Mouse (Mus musculus) Patski (cell line): ENCODE results near the gene Raly. TPM values are rescaled to one million over a fixed set of nuclear protein-coding genes. Genes with fewer than 3 reads are reported as not detected.
A peak's percentile ranks its signal among the peaks of the same experiment; 100 is the strongest.

Experiments used
- ATAC-seq: fragments of 100-300 bp; one replicate; pipeline ENCODE4 v1.8.0; 2021
- CTCF ChIA-PET: fragments of 350-600 bp; sonication (Branson Sonifier 250); formaldehyde crosslinking; loops from one replicate; lab custom pipeline; 2022; ENCODE audit warnings: inconsistent platforms; lab: Charles Lee
- POLR2A ChIA-PET: fragments of 350-600 bp; sonication (Branson Sonifier 250); formaldehyde crosslinking; loops from one replicate; lab custom pipeline; 2022; ENCODE audit warnings: antibody characterized with exemption, inconsistent platforms; lab: Charles Lee
- DNase-seq: peaks from one replicate; pipeline ENCODE4 v3.0.0-alpha.2; 2011; ENCODE audit warnings: low read depth, low spot score
- H3K27me3 ChIP-seq: fragments of 371-371 bp; one replicate; pipeline ENCODE4 v1.5.1; 2021
- CTCF ChIP-seq: fragments of 100-300 bp; IDR thresholded peaks from one replicate; pipeline ENCODE4 v1.5.1; 2021
- in situ Hi-C: fragments of 300-500 bp; cut with MboI; formaldehyde crosslinking; loops from 3 replicates; pipeline ENCODE4 v1.11.1; 2018; ENCODE audit warnings: low pct_unique_long_range_greater_than_20kb, mixed read lengths
- polyA plus RNA-seq: library from polyadenylated mRNA; unstranded; gene quantifications from one replicate; pipeline ENCODE4 v1.2.3, GENCODE M21; 2021

Raly gene
- polyA plus RNA-seq, 1 experiment from 2014 or later, result 237 TPM

DNA sequence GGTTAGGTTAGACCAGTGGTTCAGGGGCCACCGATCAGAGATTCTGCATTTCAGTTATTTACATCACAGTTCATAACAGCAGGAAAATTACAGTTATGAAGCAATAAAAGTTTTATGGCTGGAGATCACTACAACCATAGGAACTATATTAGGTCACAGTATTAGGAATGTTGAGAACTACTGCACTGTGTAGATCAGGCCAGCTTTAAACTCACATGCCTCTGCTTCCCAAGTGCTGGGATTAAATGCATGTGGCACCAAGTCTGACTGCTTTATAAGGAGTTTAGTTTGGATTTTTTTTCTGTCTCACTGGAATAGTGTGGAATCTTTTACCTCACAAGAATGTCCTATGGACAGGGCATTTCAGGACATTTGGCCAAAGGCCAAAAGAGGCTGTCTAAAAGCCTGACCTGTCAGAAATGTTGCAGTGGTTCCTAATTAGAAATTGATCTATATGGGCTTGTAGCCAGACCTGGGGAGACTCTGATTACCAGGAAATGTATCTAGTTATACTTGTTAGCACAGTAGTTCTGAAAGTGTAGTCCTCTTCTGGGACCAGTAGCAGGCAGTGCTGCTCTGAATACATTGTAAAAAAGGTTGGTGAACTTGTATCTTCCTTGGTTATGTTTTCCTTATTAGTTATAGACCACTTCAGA lies 18.3 kb downstream of the Raly start:
- DNase-seq (no peak), ATAC-seq (no peak)
- no peaks in the 10 kb centered on the region for H3K27me3 ChIP-seq
- CTCF ChIA-PET, result interaction anchor here (0.8 kb wide), 1 partner anchor 12 kb away, joined by 3 read pairs; no protein-coding TSS in a partner anchor
- in situ Hi-C loops, result no loop called here
- POLR2A ChIA-PET, result no interaction called here
- TF ChIP-seq CTCF, result peak; percentile 22

DNA sequence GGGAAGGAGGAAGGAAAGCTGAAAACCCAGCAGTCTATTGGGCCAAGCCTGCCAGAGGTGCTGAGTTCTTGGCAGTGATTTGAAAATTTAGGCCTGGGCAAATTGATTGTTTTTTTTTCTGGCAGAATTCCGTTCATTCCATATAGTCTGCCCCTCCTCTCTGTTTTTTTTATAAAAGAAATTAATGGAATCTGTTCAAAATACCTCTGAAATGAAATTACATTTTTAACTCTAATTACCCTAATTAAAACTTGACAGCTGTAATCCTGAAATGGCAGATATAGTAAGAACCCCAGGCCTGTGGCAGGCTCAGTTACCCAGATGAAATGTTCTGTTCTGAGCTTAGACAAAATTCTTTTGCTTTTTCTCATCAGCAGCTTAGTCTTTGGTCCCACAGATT lies 19.9 kb downstream of the Raly start:
- DNase-seq, result no peak
- CTCF ChIA-PET, result interaction anchor here (0.7 kb wide), 1 partner anchor 22 kb away, joined by 3 read pairs; no protein-coding TSS in a partner anchor
- no peak for ATAC-seq
- H3K27me3 ChIP-seq, result no peaks in the 10 kb centered on the region
- no peak for TF ChIP-seq CTCF
- POLR2A ChIA-PET, result interaction anchor here (1.0 kb wide), 1 partner anchor 12 kb away, joined by 3 read pairs; no protein-coding TSS in a partner anchor
- in situ Hi-C loops, result no loop called here

DNA sequence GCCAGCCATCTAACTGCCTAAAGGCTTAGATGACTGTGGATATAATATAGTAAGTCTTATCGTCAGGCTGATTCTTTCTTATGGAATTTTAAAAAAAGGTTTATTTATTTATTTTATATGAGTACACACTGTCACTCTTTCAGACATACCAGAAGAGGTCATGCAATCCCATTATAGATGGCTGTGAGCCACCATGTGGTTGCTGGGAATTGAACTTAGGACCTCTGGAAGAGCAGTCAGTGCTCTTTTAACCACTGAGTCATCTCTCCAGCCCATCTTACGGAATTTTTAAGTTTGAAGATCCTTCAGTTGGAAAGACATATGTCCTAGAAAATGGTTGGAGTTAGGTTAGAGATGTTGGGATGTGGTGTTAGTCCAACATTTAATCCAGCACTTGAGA lies 22.5 kb downstream of the Raly start:
- CTCF ChIA-PET, result no interaction called here
- DNase-seq (no peak), ATAC-seq (no peak)
- no peaks in the 10 kb centered on the region for H3K27me3 ChIP-seq
- in situ Hi-C loops, result no loop called here
- POLR2A ChIA-PET, result no interaction called here
- no peak for TF ChIP-seq CTCF

DNA sequence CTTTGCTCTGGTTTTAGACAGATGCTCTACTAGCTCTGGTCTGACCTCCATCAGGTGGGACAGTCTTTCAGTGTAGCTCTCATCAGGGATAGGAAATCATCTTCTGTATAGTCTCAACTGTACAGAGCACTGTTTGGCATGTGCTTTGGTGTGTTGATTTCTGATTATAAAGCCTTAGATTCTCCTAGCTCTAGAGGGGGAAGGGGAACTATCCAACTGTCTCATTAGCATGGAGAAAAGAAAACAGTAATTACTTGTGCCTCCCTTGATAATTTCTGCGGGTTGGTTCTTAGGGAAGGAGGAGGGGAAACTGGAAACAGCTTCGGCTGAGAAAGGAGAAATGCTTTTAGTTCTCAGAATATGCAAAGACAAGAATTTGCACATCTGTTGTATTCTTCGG lies 26.2 kb downstream of the Raly start:
- TF ChIP-seq CTCF, result no peak
- in situ Hi-C loops, result no loop called here
- POLR2A ChIA-PET, result no interaction called here
- CTCF ChIA-PET, result interaction anchor here (1.1 to 2.1 kb wide), 7 partner anchors 10 to 114 kb away, joined by 3 to 11 read pairs (median 4); no protein-coding TSS in a partner anchor
- H3K27me3 ChIP-seq, result no peaks in the 10 kb centered on the region
- no peak for DNase-seq
- ATAC-seq, result no peak

DNA sequence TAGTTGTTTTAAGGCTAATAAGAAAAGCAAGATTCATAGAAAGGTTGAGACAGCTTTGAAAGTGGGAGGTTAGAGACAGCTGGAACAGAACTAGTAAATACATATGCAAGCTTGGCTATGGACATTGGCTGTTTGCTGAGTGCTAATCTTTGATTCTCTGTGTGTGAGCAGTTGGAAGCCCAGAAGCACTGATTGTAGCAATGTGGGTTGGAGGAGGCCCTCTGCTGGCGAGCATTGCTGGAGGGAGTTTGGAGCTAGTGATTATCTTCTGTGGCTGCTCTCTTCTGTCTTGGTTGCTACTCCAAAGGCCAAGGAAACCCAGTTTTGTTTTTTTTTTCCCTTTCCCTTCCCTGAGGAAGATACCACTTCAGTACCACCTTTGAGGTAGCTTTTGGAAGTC lies 26.9 kb downstream of the Raly start:
- ATAC-seq (no peak), DNase-seq (no peak)
- POLR2A ChIA-PET, result no interaction called here
- TF ChIP-seq CTCF, result peak; percentile 51
- no peaks in the 10 kb centered on the region for H3K27me3 ChIP-seq
- in situ Hi-C loops, result no loop called here
- CTCF ChIA-PET, result interaction anchor here (0.7 to 2.1 kb wide), 7 partner anchors 14 to 115 kb away, joined by 3 to 11 read pairs (median 4); no protein-coding TSS in a partner anchor

DNA sequence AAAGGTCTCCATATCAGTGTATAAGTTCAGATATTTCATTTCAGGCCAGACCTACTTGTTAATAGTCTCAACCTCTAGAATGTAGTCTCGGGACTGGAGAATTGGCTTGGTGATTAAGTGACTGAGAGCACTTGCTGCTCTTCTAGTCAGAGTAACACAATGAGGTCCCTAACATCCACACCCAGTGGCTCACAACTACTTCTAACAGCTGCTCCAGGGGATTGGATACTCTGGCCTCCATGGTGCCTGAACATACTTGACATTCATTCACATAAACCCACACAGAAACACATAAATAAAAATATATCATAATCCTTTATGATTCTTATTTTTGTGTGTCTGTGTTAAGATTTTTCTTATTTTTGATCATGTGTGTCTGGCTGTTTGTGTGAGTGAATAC lies 27.7 kb downstream of the Raly start:
- CTCF ChIA-PET, result interaction anchor here (1.3 to 2.1 kb wide), 3 partner anchors 15 to 115 kb away, joined by 4 to 10 read pairs (median 4); no protein-coding TSS in a partner anchor
- no peak for TF ChIP-seq CTCF
- ATAC-seq, result no peak
- DNase-seq, result no peak
- in situ Hi-C loops, result no loop called here
- POLR2A ChIA-PET, result no interaction called here
- no peaks in the 10 kb centered on the region for H3K27me3 ChIP-seq

DNA sequence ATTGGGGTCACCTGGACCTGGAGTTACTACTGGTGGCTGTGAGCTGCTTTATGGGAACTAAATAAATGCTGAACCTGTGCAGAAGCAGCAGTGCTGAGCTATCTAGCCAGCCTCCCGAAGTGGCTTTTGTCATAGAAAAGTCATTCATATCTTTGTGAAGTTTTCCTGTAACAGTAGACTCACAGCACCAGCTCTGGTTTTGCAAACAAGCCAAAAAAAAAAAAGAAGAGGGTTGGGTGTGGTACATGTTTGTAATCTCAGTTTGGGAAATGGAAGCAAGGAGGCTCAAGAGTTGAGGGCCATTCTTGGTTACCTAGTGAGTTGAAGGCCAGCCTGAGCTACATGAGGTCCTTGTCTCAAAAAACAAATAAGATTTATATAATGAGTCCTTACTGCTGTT lies 29.4 kb downstream of the Raly start:
- no peak for TF ChIP-seq CTCF
- ChIA-PET CTCF (interaction anchor here (0.8 to 1.3 kb wide), 2 partner anchors 17 to 106 kb away, joined by 3 to 4 read pairs; no protein-coding TSS in a partner anchor), POLR2A (no interaction called here)
- no peak for DNase-seq
- ATAC-seq, result no peak
- H3K27me3 ChIP-seq, result no peaks in the 10 kb centered on the region
- in situ Hi-C loops, result no loop called here

DNA sequence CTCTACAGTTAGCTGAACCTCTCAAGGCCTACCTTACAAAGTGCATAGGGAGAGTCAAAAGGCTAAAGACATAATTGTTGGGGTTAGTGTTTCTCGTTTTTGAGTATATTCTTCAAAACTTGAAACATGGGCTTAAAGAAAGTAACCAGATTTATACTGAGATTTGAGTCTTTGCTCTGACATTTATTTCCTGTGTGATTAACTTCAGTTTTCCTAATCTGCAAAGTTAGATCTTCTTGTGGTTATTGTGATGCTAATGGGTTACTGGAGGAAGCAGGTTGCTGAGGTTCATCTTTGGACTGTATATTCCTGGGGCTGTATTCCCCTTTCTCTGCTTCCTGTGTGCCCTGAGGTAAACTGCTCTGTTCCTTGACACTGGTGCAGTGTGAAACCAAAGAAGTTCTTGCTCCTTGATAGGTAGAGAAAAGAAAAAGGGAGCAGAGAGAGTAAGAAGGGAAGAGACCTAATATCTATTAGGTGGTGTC lies 35.2 kb downstream of the Raly start:
- CTCF ChIA-PET, result interaction anchor here (1.3 to 2.2 kb wide), 2 partner anchors 9 to 11 kb away, joined by 4 to 6 read pairs; no protein-coding TSS in a partner anchor
- ATAC-seq (no peak), DNase-seq (no peak)
- POLR2A ChIA-PET, result no interaction called here
- in situ Hi-C loops, result no loop called here
- TF ChIP-seq CTCF, result no peak
- H3K27me3 ChIP-seq, result no peaks in the 10 kb centered on the region

DNA sequence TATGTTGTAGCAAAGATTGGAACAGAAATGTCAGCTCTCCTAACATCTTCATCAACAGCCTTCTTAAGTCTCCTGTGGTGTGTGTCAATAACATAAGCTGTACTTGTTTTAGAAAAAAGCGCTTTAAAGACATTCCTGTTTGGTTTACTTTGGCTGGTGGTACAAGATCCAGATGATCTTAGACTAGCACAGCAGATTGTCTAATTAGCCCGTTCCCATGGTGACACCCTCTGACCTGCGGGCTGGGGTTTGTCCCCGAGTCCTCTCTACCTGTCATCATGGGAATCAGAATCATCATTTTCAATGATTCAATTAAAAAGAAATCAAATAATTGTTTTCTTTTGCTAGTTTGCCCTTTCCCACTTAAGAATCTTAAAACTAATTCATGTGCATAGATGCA lies 36.6 kb downstream of the Raly start:
- no peaks in the 10 kb centered on the region for H3K27me3 ChIP-seq
- ChIA-PET POLR2A (interaction anchor here (0.7 kb wide), 1 partner anchor 17 kb away, joined by 3 read pairs; no protein-coding TSS in a partner anchor), CTCF (interaction anchor here (1.3 to 2.2 kb wide), 2 partner anchors 9 to 11 kb away, joined by 4 to 6 read pairs; no protein-coding TSS in a partner anchor)

DNA sequence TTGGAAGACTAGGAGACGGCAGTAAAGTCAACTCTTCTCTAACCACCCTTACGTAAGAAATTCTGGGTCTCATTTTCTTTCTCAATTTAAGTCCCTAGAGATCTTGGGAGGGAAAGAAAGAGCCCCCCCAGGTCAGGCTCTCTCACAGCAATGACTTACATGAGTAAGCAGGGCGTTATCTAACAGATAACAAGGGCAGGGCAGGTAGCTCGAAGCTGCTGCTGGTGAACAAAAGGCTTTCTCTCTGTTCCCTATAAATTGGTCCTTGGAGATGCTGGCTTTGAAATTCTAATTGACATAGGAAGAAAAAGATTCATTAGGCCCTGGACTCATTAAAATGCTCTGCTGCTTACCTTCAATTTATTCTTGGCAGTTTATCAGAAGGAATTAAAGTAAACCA lies 41.6 kb downstream of the Raly start:
- DNase-seq (no peak), ATAC-seq (no peak)
- in situ Hi-C loops, result no loop called here
- TF ChIP-seq CTCF, result no peak
- no peaks in the 10 kb centered on the region for H3K27me3 ChIP-seq
- CTCF ChIA-PET, result no interaction called here
- POLR2A ChIA-PET, result no interaction called here

More for the DNA sequence above, 36.6 kb downstream of the Raly start:
- TF ChIP-seq CTCF, result no peak
- in situ Hi-C loops, result no loop called here
- ATAC-seq (no peak), DNase-seq (no peak)
